Mouse (Mus musculus): ENCODE measurements around the gene Unc79.

DNA sequence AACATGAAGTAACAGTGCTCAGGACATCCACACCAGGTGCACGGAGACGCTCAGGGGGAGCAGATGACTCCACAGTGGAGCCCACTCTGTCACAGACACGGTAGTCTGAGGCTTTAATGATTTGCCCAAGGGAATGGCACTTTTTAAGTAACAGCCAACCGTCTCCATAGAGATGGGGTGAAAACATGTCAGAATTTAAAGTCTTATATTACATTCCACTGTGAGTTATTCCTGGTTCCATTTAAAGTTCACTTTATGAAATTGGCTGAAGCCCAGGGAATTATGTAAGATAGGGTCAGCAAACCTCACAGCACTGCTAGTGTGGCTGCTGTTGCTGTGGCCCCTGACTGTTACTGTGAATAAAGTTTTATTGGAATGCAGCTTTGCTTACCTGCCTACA lies 95.8 kb downstream of the Unc79 start:
- TF ChIP-seq CTCF (IDR thresholded peaks at IDR 0.05; ENCODE audit: low read depth, low read length) (no peak), GATA1 (IDR thresholded peaks at IDR 0.05; ENCODE audit: borderline replicate concordance, low read length) (no peak), POLR2AphosphoS5 (IDR thresholded peaks at IDR 0.05; ENCODE audit: insufficient replicate concordance, low read depth, low read length) (no peak)
